Mouse (Mus musculus) neural tube, embryonic 13.5 days (tissue): ENCODE measurements around the gene Ubfd1. TPM values are rescaled to one million over a fixed set of nuclear protein-coding genes. Genes with fewer than 3 reads are reported as not detected.
A peak's percentile ranks its signal among the peaks of the same experiment; 100 is the strongest.

Source experiments
- ATAC-seq: fragments of 200-750 bp; cut with Nextera tagmentation; 2 replicates; pipeline ENCODE4 v1.8.0; 2017; ENCODE audit warnings: low read depth, mild to moderate bottlenecking, moderate TSS enrichment, moderate library complexity
- H3K27ac ChIP-seq: fragments of 300-500 bp; sonication (generic); replicated peaks from 2 replicates; pipeline ENCODE4 v1.5.1; 2015; ENCODE audit warnings: moderate library complexity, mild to moderate bottlenecking, inconsistent platforms
- H3K27me3 ChIP-seq: fragments of 300-500 bp; sonication (generic); 2 replicates; pipeline ENCODE4 v1.6.1; 2015; ENCODE audit warnings: mild to moderate bottlenecking, inconsistent platforms
- H3K36me3 ChIP-seq: fragments of 300-500 bp; sonication (generic); 2 replicates; pipeline ENCODE4 v1.6.1; 2015; ENCODE audit warnings: mild to moderate bottlenecking, inconsistent platforms
- H3K4me1 ChIP-seq: fragments of 300-500 bp; sonication (generic); replicated peaks from 2 replicates; pipeline ENCODE4 v1.6.1; 2015; ENCODE audit warnings: inconsistent platforms
- H3K4me2 ChIP-seq: fragments of 300-500 bp; sonication (generic); 2 replicates; pipeline ENCODE4 v1.6.1; 2015; ENCODE audit warnings: inconsistent platforms, mild to moderate bottlenecking, moderate library complexity
- H3K4me3 ChIP-seq: fragments of 300-500 bp; sonication (generic); 2 replicates; pipeline ENCODE4 v1.5.1; 2015; ENCODE audit warnings: mild to moderate bottlenecking, inconsistent platforms
- H3K9ac ChIP-seq: fragments of 300-500 bp; sonication (generic); 2 replicates; pipeline ENCODE4 v1.6.1; 2015; ENCODE audit warnings: moderate library complexity, mild to moderate bottlenecking, inconsistent platforms
- H3K9me3 ChIP-seq: fragments of 300-500 bp; sonication (generic); 2 replicates; pipeline ENCODE4 v1.6.1; 2016; ENCODE audit warnings: inconsistent platforms
- WGBS: fragments of 180-500 bp; shearing (Covaris S2); methylation state at CpG from one replicate; pipeline ENCODE4 v1.1.7; 2015; 5-methylcytosine and 5-hydroxymethylcytosine counted together
- polyA plus RNA-seq: library from polyadenylated mRNA; unstranded; fragments of >200 nt; fragmentation: Nextera tagmentation; extraction: Ambion mirVana; gene quantifications from 2 replicates; pipeline ENCODE4 v1.2.1, GENCODE M21; 2015

Ubfd1 gene
- polyA plus RNA-seq, 1 experiment from 2014 or later: 68.0 TPM

- Histone ChIP-seq H3K4me3 (no peak overlapping the region), H3K36me3 (peaks cover 34% of the 10 kb centered on the region), H3K9me3 (no peaks in the 10 kb centered on the region), H3K9ac (no peak overlapping the region), H3K4me2 (no peak overlapping the region), H3K27me3 (no peaks in the 10 kb centered on the region), H3K27ac (no peak overlapping the region), H3K4me1 (no peaks in the 10 kb centered on the region)
- no peak for ATAC-seq
- WGBS: 94% methylated on average over 9 of the region's 9 CpGs
Measured at GRCm38 (mm10) chr7:122048191-122048590, 18.8 kb upstream of the Ubfd1 start.

DNA sequence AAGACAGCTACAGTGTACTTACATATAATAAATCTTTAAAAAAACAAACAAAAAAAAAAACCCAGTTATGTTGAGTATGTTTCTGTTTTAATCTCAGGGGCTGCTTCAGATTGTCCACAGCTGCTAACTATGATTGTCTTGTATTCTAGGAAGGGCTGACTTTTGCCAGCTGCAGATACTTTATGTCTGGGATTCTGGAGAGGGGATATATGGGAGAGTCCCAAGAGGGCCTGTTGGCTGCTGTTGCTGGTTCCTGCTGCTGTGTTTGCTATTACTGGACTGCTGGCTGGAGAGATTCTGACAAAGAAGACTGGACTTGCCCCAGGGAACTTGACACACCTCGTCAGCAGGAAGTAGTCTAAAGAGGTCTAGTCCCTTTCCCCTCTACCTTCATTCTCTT, 16.1 kb upstream of the Ubfd1 start:
- no peaks in the 10 kb centered on the region for H3K27me3 ChIP-seq

GRCm38 (mm10) chr7:122056633-122057032, 10.3 kb upstream of the Ubfd1 start:
- no peak overlapping the region for H3K9ac ChIP-seq
- 84% methylated on average over 5 of the region's 5 CpGs for WGBS
- H3K36me3 ChIP-seq: peaks cover 54% of the 10 kb centered on the region
- no peak overlapping the region for H3K4me3 ChIP-seq
- H3K4me2 ChIP-seq: no peak overlapping the region
- no peaks in the 10 kb centered on the region for H3K9me3 ChIP-seq
- no peaks in the 10 kb centered on the region for H3K4me1 ChIP-seq
- no peak overlapping the region for H3K27ac ChIP-seq
- no peak for ATAC-seq
- no peaks in the 10 kb centered on the region for H3K27me3 ChIP-seq

More for the DNA sequence above, 16.1 kb upstream of the Ubfd1 start:
- 91% methylated on average over 1 of the region's 1 CpGs for WGBS
- no peak for ATAC-seq
- Histone ChIP-seq H3K4me2 (no peak overlapping the region), H3K27ac (no peak overlapping the region), H3K9ac (no peak overlapping the region), H3K9me3 (no peaks in the 10 kb centered on the region), H3K36me3 (peaks cover 56% of the 10 kb centered on the region), H3K4me1 (no peaks in the 10 kb centered on the region), H3K4me3 (no peak overlapping the region)

DNA sequence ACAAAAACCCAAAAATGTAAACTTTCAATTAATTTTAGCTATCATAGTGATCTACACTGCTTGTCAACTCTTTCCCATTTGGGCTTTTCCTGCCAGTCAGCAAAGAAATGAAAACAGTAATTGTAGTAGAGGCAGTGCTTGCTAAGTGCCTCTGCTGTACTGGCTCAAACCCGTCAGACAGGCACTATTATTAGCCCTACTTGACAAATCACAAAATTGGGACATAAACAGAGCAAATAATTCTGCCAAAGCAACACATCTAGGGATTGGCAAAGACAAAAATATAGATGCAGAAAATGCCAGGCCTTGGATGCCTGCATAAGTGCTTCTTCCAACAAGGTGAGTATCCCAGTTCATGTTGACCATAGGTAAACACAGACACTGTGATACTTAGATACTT, 1.3 kb upstream of the Ubfd1 start:
- H3K4me2 ChIP-seq: peak overlapping the region; percentile 75
- H3K36me3 ChIP-seq: peaks cover 32% of the 10 kb centered on the region
- no peak for ATAC-seq

DNA sequence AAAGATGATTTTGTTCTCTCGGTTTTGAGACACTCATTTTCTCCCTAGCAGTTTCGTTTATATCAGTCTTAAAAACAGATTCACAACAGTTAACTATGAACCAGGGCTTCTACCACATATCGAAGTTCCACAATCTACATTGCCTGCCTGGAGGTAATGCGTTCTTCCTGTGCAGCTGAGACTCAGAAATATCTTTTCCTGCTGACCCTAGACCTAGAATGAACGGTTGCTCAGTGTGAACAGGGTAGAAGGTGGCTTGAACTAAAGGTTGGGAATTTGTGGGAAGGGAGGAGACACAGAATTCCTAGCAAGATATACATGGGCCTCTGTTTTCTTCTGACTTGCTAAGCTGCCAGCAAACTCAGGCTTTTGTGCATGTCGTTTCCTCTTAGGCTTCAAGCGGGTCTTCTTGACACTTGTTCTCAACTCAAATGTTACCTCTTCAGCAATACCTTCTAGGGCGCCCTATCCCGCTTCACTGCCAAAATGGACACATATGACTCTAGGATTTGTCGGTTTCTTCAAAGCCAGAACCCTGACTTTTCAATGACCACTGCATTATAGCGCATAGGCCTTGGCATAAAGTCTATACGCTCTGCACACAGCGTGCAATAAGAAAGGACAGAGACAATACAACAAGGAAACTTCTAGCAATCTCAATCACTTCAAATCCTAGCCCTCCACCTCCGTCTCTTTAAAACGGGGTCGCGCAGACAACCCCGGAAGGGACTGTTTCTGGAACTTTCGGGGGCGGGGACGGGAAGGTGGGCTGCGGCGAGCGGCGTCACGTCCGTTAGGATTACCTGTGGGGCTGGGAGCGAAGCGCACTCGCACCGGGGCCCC, 652 bp upstream of the Ubfd1 start:
- H3K9ac ChIP-seq: peak overlapping the region; percentile 98
- peak; percentile 77 for ATAC-seq
- 21% methylated on average over 31 of the region's 31 CpGs for WGBS

More for the DNA sequence above, 1.3 kb upstream of the Ubfd1 start:
- Histone ChIP-seq H3K27ac (no peak overlapping the region), H3K4me3 (0 out of 2 replicates have a peak overlapping the region, but pooled peaks have one; percentile 100), H3K4me1 (peaks cover 35% of the 10 kb centered on the region), H3K9me3 (no peaks in the 10 kb centered on the region), H3K9ac (peak overlapping the region; percentile 98; the same call in 1 of the 2 replicates), H3K27me3 (no peaks in the 10 kb centered on the region)
- 80% methylated on average over 1 of the region's 1 CpGs for WGBS

DNA sequence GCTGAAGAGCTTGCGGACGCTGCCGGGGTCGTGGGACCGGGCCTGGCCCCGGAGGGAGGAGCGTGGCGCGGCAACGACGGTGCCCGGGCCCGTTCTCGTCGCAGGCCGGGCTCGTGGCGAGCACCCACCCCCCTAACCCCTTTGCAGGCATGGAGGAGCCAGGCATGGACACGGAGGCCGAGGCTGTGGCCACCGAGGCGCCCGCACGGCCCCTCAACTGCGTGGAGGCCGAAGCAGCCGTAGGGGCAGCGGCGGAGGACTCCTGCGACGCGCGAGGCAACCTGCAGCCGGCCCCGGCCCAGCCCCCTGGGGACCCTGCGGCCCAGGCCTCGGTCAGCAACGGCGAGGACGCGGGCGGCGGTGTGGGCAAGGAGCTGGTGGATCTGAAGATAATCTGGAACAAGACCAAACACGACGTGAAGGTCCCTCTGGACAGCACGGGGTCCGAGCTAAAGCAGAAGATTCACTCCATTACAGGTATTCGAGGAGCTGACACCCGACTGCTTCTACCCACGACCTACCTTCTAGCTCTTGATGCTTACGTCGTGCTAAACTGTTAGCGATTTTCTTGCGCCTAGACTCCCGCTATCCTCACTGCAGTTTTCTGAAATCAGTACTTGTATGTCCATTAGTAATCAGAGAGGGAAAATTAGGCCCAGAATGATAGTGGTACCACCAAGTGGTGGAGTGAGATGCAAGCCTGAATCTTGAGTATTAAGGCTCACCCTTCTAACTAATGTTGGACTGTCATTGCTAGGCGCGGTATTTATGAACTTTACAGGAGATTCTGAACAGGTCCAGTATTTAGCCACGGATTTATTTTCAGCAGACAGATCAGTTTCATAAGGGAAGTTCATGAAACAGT, 774 bp downstream of the Ubfd1 start:
- H3K9ac ChIP-seq: peak overlapping the region; percentile 98
- peak overlapping the region; percentile 100 for H3K4me3 ChIP-seq
- H3K9me3 ChIP-seq: no peaks in the 10 kb centered on the region
- peak overlapping the region; percentile 97 for H3K27ac ChIP-seq
- peak; percentile 66 for ATAC-seq
- no peaks in the 10 kb centered on the region for H3K27me3 ChIP-seq
- 2% methylated on average over 58 of the region's 58 CpGs for WGBS
- H3K4me1 ChIP-seq: peaks cover 35% of the 10 kb centered on the region
- peaks cover 39% of the 10 kb centered on the region for H3K36me3 ChIP-seq
- peak overlapping the region; percentile 73 for H3K4me2 ChIP-seq

More for the DNA sequence above, 652 bp upstream of the Ubfd1 start:
- Histone ChIP-seq H3K9me3 (no peaks in the 10 kb centered on the region), H3K27ac (peak overlapping the region; percentile 97), H3K4me2 (peak overlapping the region; percentile 75), H3K4me1 (peaks cover 35% of the 10 kb centered on the region), H3K27me3 (no peaks in the 10 kb centered on the region), H3K4me3 (peak overlapping the region; percentile 100), H3K36me3 (peaks cover 36% of the 10 kb centered on the region)

DNA sequence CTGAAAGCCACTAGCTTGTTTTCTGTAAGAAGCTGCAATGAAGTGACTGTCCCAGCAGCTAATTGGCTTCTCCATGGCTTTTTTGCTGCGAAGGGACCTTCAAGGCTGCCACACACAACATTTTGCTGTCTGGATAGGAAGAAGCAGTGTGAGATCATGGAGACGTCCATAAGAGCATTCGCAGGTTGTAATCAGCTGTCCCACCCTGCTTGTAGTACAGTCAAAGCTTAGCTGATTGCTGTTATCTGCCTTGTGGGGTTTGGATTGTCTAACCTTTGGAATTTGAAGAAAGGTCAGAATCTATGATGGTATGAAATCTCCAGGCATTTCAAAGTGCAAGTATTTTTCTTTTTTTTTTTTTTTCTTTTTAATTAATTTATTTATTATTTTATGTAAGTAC, 7.4 kb downstream of the Ubfd1 start:
- Histone ChIP-seq H3K4me2 (no peak overlapping the region), H3K4me3 (no peak overlapping the region), H3K27ac (no peak overlapping the region), H3K9ac (no peak overlapping the region), H3K9me3 (no peaks in the 10 kb centered on the region), H3K27me3 (no peaks in the 10 kb centered on the region), H3K4me1 (peaks cover 9% of the 10 kb centered on the region), H3K36me3 (peaks cover 97% of the 10 kb centered on the region)
- no peak for ATAC-seq
- 86% methylated on average over 3 of the region's 3 CpGs for WGBS

DNA sequence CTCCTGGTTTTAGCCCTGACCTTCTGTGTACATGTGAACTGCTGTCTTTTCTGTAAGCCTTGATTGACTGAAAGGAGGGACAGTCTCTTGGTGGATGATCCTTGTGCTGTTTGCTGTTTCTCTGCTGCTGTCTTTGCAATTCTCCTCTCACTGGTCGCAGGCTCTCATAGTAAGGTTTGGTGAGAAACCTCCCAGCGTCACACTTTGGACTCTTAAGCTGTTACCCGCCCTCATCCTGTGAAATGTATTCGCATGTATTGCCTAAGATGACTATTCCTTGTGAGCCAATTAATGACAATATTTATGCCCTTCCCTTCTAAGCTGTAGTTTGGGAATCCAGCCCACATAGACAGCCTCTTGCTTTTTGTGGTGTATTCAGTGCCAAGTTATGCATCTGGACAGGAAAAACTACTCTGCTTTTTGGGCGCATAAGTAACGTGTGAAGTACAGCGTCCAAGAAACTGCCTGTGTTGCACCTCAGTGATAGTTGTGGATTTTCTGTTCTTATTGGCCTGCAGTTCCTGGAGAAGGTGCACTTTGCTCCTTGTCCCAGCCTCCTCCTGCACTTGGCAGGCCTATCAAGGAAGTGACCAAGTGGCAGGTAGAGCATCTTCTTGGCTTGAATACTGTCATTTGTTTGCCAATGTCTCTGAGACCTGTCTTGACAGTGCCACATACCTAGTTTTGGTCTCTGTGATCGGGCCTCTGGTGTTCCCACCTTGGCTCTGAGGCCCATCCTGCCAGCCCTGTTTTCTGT, 13.0 kb downstream of the Ubfd1 start:
- H3K9me3 ChIP-seq: no peaks in the 10 kb centered on the region
- no peak overlapping the region for H3K4me3 ChIP-seq
- no peak overlapping the region for H3K4me2 ChIP-seq
- 93% methylated on average over 8 of the region's 8 CpGs for WGBS
- no peaks in the 10 kb centered on the region for H3K27me3 ChIP-seq
- no peak for ATAC-seq
- H3K9ac ChIP-seq: no peak overlapping the region
- H3K36me3 ChIP-seq: peaks cover 91% of the 10 kb centered on the region
- no peaks in the 10 kb centered on the region for H3K4me1 ChIP-seq
- no peak overlapping the region for H3K27ac ChIP-seq

GRCm38 (mm10) chr7:122081071-122081470, 14.1 kb downstream of the Ubfd1 start:
- no peak overlapping the region for H3K9ac ChIP-seq
- H3K4me3 ChIP-seq: no peak overlapping the region
- H3K4me1 ChIP-seq: no peaks in the 10 kb centered on the region
- no peak overlapping the region for H3K4me2 ChIP-seq
- ATAC-seq: no peak
- WGBS: 96% methylated on average over 1 of the region's 1 CpGs
- H3K36me3 ChIP-seq: peaks cover 89% of the 10 kb centered on the region
- H3K27ac ChIP-seq: no peak overlapping the region
- H3K9me3 ChIP-seq: no peaks in the 10 kb centered on the region
- H3K27me3 ChIP-seq: no peaks in the 10 kb centered on the region

DNA sequence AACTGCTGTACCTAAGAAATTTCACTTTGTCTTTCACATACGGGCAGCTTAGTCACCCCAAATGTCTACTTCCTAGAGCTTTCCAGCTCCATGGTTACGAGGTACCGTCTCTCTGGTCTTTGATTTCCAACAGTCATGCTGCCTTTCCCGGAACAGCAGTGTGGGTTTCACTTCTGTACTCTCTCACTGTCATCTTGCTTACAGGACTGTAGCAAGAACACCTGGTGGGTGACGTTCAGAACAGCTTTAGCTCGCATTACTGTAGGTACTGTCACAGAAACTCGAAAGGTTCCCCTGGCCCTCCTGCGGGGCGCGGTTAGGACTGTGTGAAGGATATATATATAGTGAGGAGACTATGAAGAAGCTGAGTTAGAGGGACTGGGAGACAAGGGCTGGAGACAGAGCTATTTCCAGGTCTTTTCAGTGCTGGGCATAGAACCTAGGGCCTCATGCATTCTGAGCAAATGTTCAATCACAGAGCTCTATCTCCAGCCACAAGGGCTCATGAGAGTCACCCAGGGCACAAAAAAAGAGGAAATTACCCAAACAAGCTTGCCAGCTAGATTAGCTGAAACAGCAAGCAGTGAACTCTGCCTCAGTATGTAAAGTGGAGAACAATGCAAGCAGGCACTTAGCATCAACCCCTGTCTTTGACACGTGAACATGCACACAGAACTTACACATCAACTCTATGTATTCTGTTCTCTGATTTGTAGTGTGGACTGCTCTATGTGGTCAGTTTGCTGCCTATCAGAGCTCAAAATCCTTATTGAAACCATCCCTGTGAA, 20.4 kb downstream of the Ubfd1 start:
- no peak overlapping the region for H3K4me2 ChIP-seq
- no peaks in the 10 kb centered on the region for H3K9me3 ChIP-seq
- no peak overlapping the region for H3K9ac ChIP-seq
- no peak overlapping the region for H3K4me3 ChIP-seq
- 94% methylated on average over 11 of the region's 11 CpGs for WGBS
- peaks cover 86% of the 10 kb centered on the region for H3K36me3 ChIP-seq
- ATAC-seq: no peak
- no peak overlapping the region for H3K27ac ChIP-seq
- no peaks in the 10 kb centered on the region for H3K4me1 ChIP-seq
- H3K27me3 ChIP-seq: no peaks in the 10 kb centered on the region
